Mouse (Mus musculus) neural tube, embryonic 14.5 days (tissue): ENCODE results near the gene AI597479. TPM values are rescaled to one million over a fixed set of nuclear protein-coding genes. Genes with fewer than 3 reads are reported as not detected.

Source experiments
- ATAC-seq: fragments of 200-750 bp; cut with Nextera tagmentation; 2 replicates; pipeline ENCODE4 v1.8.0; 2017; ENCODE audit warnings: low read depth, mild to moderate bottlenecking, moderate TSS enrichment, moderate library complexity
- H3K27ac ChIP-seq: fragments of 300-500 bp; sonication (generic); 2 replicates; pipeline ENCODE4 v1.5.1; 2014; ENCODE audit warnings: low read depth, mild to moderate bottlenecking, control low read depth, low read length, moderate library complexity, mixed read lengths
- H3K27me3 ChIP-seq: fragments of 300-500 bp; sonication (generic); 2 replicates; pipeline ENCODE4 v1.6.1; 2014; ENCODE audit warnings: low read length; ENCODE audit not compliant: control insufficient read depth, insufficient read depth
- H3K36me3 ChIP-seq: fragments of 300-500 bp; sonication (generic); 2 replicates; pipeline ENCODE4 v1.6.1; 2014; ENCODE audit warnings: low read length, mixed read lengths; ENCODE audit not compliant: control insufficient read depth, insufficient read depth
- H3K4me1 ChIP-seq: fragments of 300-500 bp; sonication (generic); 2 replicates; pipeline ENCODE4 v1.6.1; 2014; ENCODE audit warnings: low read length; ENCODE audit not compliant: control insufficient read depth, insufficient read depth
- H3K4me2 ChIP-seq: fragments of 300-500 bp; sonication (generic); 2 replicates; pipeline ENCODE4 v1.6.1; 2014; ENCODE audit warnings: mild to moderate bottlenecking, low read depth, low read length, control low read depth
- H3K4me3 ChIP-seq: fragments of 300-500 bp; sonication (generic); 2 replicates; pipeline ENCODE4 v1.5.1; 2014; ENCODE audit warnings: low read depth, low read length, control low read depth, mixed read lengths
- H3K9ac ChIP-seq: fragments of 300-500 bp; sonication (generic); replicated peaks from 2 replicates; pipeline ENCODE4 v1.6.1; 2014; ENCODE audit warnings: low read depth, mild to moderate bottlenecking, control low read depth, low read length, mixed read lengths
- H3K9me3 ChIP-seq: fragments of 300-500 bp; sonication (generic); 2 replicates; pipeline ENCODE4 v1.6.1; 2016; ENCODE audit warnings: low read length; ENCODE audit not compliant: control insufficient read depth
- WGBS: fragments of 180-500 bp; shearing (Covaris S2); extraction: QIAGEN DNeasy Blood & Tissue Kit; methylation state at CpG from one replicate; pipeline ENCODE4 v1.1.7; 2014; 5-methylcytosine and 5-hydroxymethylcytosine counted together
- polyA plus RNA-seq: library from polyadenylated mRNA; unstranded; fragments of >200 nt; fragmentation: Nextera tagmentation; extraction: Ambion mirVana; gene quantifications from 2 replicates; pipeline ENCODE4 v1.2.1, GENCODE M21; 2014

Gene AI597479
- polyA plus RNA-seq, 1 experiment from 2014 or later: 43.4 TPM

DNA sequence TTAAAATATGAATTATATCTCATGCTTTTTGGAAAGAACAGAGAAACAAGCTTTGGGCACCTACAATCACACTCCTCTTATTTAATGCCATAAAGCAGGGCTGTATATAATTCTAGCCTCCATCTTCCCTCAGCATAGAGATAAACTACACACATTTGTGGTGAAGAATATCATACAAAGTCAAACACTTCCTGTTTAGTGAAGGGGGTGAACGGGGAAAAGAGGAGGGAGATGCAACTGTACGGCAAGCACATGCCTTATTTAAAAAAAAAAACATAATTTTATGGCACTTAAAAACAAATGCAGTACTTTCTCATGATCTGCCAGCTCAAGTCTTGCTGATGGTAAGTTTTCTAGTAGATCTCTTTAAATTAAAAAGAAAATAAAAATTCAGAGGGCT is 20.4 kb upstream of the AI597479 start:
- no peak for ATAC-seq

DNA sequence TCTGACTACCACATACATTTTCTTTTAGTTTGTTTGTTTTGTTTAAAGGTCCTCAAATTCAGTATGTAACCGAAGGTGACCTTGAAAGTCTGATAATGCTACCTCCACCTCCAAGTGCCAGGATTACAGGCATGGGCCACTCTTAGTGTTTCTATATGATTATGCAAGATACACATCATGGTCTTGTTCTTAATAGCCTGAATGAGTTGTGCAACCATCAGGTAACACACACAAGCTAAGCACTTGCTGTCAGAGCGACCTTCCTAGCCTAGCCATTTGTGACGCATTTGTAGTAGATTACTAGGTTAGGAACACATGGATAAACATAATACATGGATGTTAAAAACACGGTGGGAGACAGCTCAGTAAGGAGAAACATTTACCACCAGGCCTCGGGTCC is 15.6 kb upstream of the AI597479 start:
- Histone ChIP-seq H3K27me3 (no peaks in the 10 kb centered on the region), H3K9ac (no peak overlapping the region), H3K4me1 (no peaks in the 10 kb centered on the region), H3K36me3 (no peaks in the 10 kb centered on the region), H3K4me2 (no peak overlapping the region), H3K9me3 (no peaks in the 10 kb centered on the region), H3K4me3 (no peak overlapping the region), H3K27ac (no peak overlapping the region)
- WGBS: 92% methylated on average over 5 of the region's 5 CpGs
- ATAC-seq: no peak

More for the DNA sequence above, 20.4 kb upstream of the AI597479 start:
- no peak overlapping the region for H3K4me2 ChIP-seq
- no peaks in the 10 kb centered on the region for H3K4me1 ChIP-seq
- 87% methylated on average over 2 of the region's 2 CpGs for WGBS
- H3K9ac ChIP-seq: no peak overlapping the region
- H3K4me3 ChIP-seq: no peak overlapping the region
- H3K27ac ChIP-seq: no peak overlapping the region
- peaks cover 13% of the 10 kb centered on the region for H3K36me3 ChIP-seq
- H3K9me3 ChIP-seq: no peaks in the 10 kb centered on the region
- H3K27me3 ChIP-seq: no peaks in the 10 kb centered on the region

DNA sequence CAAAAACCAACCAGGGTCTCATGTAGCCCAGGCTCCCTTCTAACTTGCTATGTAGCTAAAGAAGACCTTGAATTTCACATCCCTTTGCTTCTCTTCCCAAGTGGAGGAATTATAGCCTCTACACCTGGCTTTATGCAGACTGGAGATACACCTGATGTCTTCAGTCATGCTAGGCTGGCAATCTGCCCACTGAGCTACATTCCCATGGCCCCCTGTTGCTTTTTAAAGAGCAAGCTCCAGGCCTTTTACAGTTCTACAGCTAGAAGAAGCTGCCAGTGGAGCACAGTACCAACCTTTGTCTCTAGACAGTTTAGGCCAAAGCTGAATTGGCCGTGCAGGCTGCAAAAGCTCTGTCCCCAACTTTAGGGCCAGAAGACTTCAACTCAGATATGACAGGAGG is 8.1 kb upstream of the AI597479 start:
- Histone ChIP-seq H3K27ac (no peak overlapping the region), H3K4me1 (peaks cover 15% of the 10 kb centered on the region; the same call in 1 of the 2 replicates), H3K36me3 (no peaks in the 10 kb centered on the region), H3K4me2 (no peak overlapping the region), H3K27me3 (no peaks in the 10 kb centered on the region), H3K9me3 (no peaks in the 10 kb centered on the region), H3K4me3 (no peak overlapping the region), H3K9ac (no peak overlapping the region)
- ATAC-seq: no peak
- 73% methylated on average over 1 of the region's 1 CpGs for WGBS

DNA sequence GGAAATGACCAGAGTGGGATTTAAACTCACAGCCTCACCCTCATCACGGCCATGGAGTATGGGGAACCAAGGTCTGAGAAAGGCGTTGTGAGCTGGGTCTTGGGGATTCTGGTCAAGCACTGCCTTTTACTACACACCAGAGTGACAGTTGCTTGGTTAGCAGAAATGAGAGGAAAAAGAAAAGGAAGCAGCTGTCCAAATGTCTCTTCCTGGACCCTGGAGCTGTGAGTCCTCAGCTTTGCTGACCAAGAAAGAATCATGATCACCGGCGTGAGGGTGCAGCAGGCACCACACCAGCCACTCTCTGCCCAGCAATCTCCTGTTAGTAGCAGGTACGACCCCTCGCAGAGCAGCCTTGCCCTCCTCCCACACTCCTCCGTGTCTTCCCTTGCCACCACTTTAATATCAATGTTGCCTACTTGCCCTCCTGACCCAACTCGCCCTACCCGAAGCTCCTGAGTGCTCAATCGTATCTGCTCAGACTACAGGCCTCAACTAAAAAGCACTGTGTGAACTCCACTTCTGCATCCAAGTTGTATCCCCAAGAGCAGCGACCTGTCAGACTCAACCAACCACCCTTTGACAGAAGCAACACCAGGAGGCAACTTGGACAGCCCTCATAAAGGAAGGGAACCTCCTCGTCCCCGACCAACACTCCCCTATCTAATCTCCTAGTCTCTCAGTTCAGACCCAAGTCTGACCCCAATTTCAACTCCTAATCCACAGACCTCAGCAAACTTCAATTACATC is 7.0 kb upstream of the AI597479 start:
- H3K27me3 ChIP-seq: no peaks in the 10 kb centered on the region
- peak; percentile 16; the same call in 1 of the 2 replicates for ATAC-seq
- H3K4me2 ChIP-seq: peak overlapping the region; percentile 79
- H3K9me3 ChIP-seq: no peaks in the 10 kb centered on the region
- peaks cover 15% of the 10 kb centered on the region; the same call in 1 of the 2 replicates for H3K4me1 ChIP-seq
- no peaks in the 10 kb centered on the region for H3K36me3 ChIP-seq
- no peak overlapping the region; the same call in 1 of the 2 replicates for H3K27ac ChIP-seq
- peak overlapping the region; percentile 77 for H3K4me3 ChIP-seq
- WGBS: 47% methylated on average over 13 of the region's 13 CpGs
- peak overlapping the region; percentile 94 for H3K9ac ChIP-seq

DNA sequence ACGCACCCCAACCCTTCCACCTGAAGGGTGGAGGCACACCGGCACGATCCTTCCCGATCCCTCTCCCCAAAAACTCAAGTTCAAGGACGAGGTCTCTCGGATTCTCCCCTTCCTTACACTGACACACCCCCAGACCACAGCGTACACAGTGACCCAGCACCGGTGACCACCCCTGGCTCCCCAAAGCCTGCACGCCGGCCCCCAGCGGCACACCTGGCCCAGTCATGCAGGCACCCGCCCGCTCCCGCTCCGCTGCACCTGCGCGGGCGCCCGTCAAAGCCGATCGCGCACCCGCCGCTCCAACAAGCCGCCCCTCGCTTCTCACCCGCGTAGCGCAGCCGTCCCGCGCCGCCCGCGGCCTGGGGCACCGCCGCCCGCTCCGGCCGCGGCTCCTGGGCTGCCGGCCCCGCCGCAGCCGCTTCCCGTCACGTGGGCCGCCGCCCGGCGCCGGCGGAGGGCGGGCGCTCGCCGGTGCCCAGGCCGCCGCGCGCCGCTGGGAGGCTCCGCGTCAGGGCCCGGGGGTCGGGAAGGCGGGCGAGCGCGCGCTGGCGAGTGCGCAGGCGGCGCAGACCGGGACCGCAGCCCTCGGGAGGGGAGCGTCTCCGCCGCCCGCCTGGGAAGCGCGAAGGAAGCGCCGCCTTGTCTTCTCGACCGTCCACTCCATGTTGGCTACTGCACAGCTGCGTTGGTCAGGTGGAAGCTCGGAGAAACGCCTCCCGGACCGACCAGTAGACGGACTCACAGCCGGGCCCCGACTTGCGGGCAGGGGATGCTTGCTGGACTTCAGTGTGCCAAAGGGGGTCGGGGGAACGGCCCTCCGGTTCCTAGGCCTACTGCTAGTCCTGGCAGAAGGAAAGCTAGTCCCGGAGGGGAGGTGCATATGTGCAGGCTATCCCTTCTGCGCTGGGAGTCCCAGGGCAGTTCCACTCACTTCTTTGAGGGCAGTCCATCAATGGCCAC is 6.2 kb upstream of the AI597479 start:
- H3K4me3 ChIP-seq: peak overlapping the region; percentile 77
- peak overlapping the region; percentile 88 for H3K27ac ChIP-seq
- H3K4me1 ChIP-seq: peaks cover 18% of the 10 kb centered on the region
- ATAC-seq: peak; percentile 87
- 0% methylated on average over 84 of the region's 102 CpGs for WGBS
- no peaks in the 10 kb centered on the region for H3K27me3 ChIP-seq
- H3K4me2 ChIP-seq: peak overlapping the region; percentile 79
- H3K9ac ChIP-seq: peak overlapping the region; percentile 94
- no peaks in the 10 kb centered on the region for H3K9me3 ChIP-seq
- H3K36me3 ChIP-seq: no peaks in the 10 kb centered on the region

DNA sequence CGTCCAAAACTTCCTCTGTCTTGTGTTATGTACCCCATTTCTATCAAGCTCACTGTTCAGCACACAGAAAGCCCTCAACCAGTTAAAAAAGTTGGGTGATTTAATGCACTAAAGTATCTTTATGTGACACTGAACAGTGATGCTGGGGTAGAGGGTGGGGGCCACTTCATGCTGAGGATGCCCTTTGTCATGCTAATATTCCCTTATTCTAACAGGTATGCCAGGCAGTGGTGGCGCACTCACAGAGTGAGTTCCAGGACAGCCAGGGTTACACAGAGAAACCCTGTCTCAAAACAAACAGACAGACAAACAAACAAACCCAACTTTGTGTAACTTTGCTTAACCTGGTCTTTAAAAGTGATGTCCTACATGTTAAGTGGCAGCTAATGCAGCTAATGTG is 4.3 kb upstream of the AI597479 start:
- Histone ChIP-seq H3K36me3 (no peaks in the 10 kb centered on the region), H3K9ac (no peak overlapping the region), H3K27ac (no peak overlapping the region), H3K9me3 (no peaks in the 10 kb centered on the region), H3K27me3 (no peaks in the 10 kb centered on the region), H3K4me1 (peaks cover 21% of the 10 kb centered on the region), H3K4me3 (no peak overlapping the region), H3K4me2 (no peak overlapping the region)
- 82% methylated on average over 2 of the region's 2 CpGs for WGBS
- no peak for ATAC-seq

DNA sequence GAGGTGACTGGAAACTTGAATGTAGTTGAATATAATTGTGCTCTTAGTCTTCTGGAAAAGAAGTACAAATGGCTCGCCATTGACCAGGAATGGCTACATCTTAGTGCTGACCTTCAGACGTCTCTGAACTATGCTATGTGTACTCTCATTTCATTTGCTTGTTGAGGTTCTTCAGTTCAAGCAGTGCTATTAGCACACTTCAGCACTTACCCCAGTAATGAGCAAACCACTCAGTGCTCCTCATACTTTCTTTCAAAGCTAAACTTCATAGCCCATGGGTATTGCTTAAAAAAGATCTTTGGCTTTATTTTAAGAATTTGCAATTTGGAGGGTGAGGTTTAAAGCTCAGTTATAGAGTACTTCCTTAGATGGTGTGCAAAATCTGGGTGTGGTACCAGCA is 10.2 kb downstream of the AI597479 start:
- H3K4me1 ChIP-seq: no peaks in the 10 kb centered on the region
- ATAC-seq: no peak
- H3K9me3 ChIP-seq: no peaks in the 10 kb centered on the region
- H3K27me3 ChIP-seq: no peaks in the 10 kb centered on the region
- no peak overlapping the region for H3K4me2 ChIP-seq
- H3K27ac ChIP-seq: no peak overlapping the region
- H3K36me3 ChIP-seq: peaks cover 23% of the 10 kb centered on the region; the same call in 1 of the 2 replicates
- no peak overlapping the region for H3K4me3 ChIP-seq
- WGBS: 91% methylated on average over 2 of the region's 2 CpGs
- no peak overlapping the region for H3K9ac ChIP-seq

DNA sequence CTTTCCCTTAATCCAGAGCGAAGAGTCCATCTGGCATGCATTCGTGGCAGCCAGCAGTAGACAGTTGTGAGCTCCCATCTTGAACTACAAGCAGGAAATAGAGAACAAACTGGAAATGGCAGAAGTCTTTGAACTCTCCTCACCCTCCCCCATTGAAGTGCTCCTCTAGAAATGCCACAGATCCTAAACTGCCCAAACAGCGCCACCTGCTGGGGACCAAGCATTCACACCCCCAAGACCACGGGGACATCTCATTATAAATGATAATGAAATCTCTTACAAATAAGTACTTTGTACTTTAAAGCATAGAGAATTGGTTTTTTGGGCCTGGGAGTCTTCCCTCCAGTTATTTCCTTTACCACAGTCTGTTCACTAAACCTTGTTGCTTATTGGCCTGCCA is 12.0 kb downstream of the AI597479 start:
- H3K27ac ChIP-seq: no peak overlapping the region
- no peak overlapping the region for H3K4me3 ChIP-seq
- no peaks in the 10 kb centered on the region for H3K9me3 ChIP-seq
- H3K27me3 ChIP-seq: no peaks in the 10 kb centered on the region
- no peak for ATAC-seq
- 52% methylated on average over 4 of the region's 4 CpGs for WGBS
- H3K9ac ChIP-seq: no peak overlapping the region
- peaks cover 35% of the 10 kb centered on the region; the same call in 1 of the 2 replicates for H3K36me3 ChIP-seq
- no peaks in the 10 kb centered on the region for H3K4me1 ChIP-seq
- no peak overlapping the region for H3K4me2 ChIP-seq

DNA sequence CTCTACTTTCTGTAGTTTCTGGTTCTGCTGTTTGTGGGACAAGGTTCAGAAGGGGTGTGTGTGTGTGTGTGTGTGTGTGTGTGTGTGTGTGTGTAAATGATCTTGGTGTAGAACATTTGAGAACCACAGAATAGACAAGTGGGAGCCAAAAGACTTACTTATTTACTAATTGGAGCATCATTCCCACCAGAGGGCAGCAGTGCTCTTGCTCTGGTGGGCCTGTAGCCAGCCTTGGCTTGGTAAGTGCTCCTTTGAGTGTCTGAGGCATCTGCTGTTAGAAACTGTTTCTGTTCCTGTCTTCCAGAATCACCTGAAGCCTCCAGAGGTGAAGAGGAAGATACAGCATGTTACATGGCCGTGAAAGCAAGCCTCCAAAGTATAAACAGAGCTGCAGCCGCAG is 14.4 kb downstream of the AI597479 start:
- Histone ChIP-seq H3K4me1 (no peaks in the 10 kb centered on the region), H3K4me2 (no peak overlapping the region), H3K36me3 (peaks cover 29% of the 10 kb centered on the region; the same call in 1 of the 2 replicates), H3K9me3 (no peaks in the 10 kb centered on the region), H3K9ac (no peak overlapping the region), H3K27me3 (no peaks in the 10 kb centered on the region), H3K4me3 (no peak overlapping the region), H3K27ac (no peak overlapping the region)
- ATAC-seq: peak; percentile 24; the same call in 1 of the 2 replicates
- 89% methylated on average over 2 of the region's 2 CpGs for WGBS
